Mouse (Mus musculus): ENCODE results near the gene Tsg101.

GRCm38 (mm10) chr7:46871988-46872387, 47.8 kb downstream of the Tsg101 start:
- TF ChIP-seq CTCF (IDR thresholded peaks at IDR 0.05; ENCODE audit: low read depth, low read length) = no peak
- TF ChIP-seq POLR2A (IDR thresholded peaks at IDR 0.05; ENCODE audit: borderline replicate concordance, low read depth, low read length) = no peak

All from bone marrow macrophage, adult 2 months (primary cell).